Mouse (Mus musculus) midbrain, embryonic 13.5 days (tissue): ENCODE results near the gene Gcn1l1. TPM values are rescaled to one million over a fixed set of nuclear protein-coding genes. Genes with fewer than 3 reads are reported as not detected.
A peak's percentile ranks its signal among the peaks of the same experiment; 100 is the strongest.

ENCODE experiments used
- ATAC-seq: fragments of 200-750 bp; cut with Nextera tagmentation; 2 replicates; pipeline ENCODE4 v1.8.0; 2017; ENCODE audit warnings: mild to moderate bottlenecking, moderate TSS enrichment, moderate library complexity
- H3K27ac ChIP-seq: fragments of 300-500 bp; sonication (generic); 2 replicates; pipeline ENCODE4 v1.5.1; 2015; ENCODE audit warnings: inconsistent platforms, mild to moderate bottlenecking, moderate library complexity
- H3K27me3 ChIP-seq: fragments of 300-500 bp; sonication (generic); 2 replicates; pipeline ENCODE4 v1.6.1; 2015; ENCODE audit warnings: mild to moderate bottlenecking, inconsistent platforms
- H3K36me3 ChIP-seq: fragments of 300-500 bp; sonication (generic); 2 replicates; pipeline ENCODE4 v1.6.1; 2015; ENCODE audit warnings: mild to moderate bottlenecking, inconsistent platforms
- H3K4me1 ChIP-seq: fragments of 300-500 bp; sonication (generic); replicated peaks from 2 replicates; pipeline ENCODE4 v1.6.1; 2015; ENCODE audit warnings: inconsistent platforms
- H3K4me2 ChIP-seq: fragments of 300-500 bp; sonication (generic); replicated peaks from 2 replicates; pipeline ENCODE4 v1.6.1; 2015; ENCODE audit warnings: moderate library complexity, mild to moderate bottlenecking, inconsistent platforms
- H3K4me3 ChIP-seq: fragments of 300-500 bp; sonication (generic); replicated peaks from 2 replicates; pipeline ENCODE4 v1.5.1; 2015; ENCODE audit warnings: mild to moderate bottlenecking, inconsistent platforms
- H3K9ac ChIP-seq: fragments of 300-500 bp; sonication (generic); replicated peaks from 2 replicates; pipeline ENCODE4 v1.6.1; 2015; ENCODE audit warnings: mild to moderate bottlenecking, inconsistent platforms
- H3K9me3 ChIP-seq: fragments of 300-500 bp; sonication (generic); 2 replicates; pipeline ENCODE4 v1.6.1; 2016; ENCODE audit warnings: mild to moderate bottlenecking, inconsistent platforms
- WGBS: fragments of 180-500 bp; shearing (Covaris S2); methylation state at CpG from one replicate; pipeline ENCODE4 v1.1.7; 2015; 5-methylcytosine and 5-hydroxymethylcytosine counted together
- polyA plus RNA-seq: library from polyadenylated mRNA; unstranded; fragments of >200 nt; fragmentation: Nextera tagmentation; extraction: Ambion mirVana; gene quantifications from 2 replicates; pipeline ENCODE4 v1.2.1, GENCODE M21; 2015

Gcn1l1 gene
- polyA plus RNA-seq, 1 experiment from 2014 or later, result 49.1 TPM

- Histone ChIP-seq H3K4me1 (0 out of 2 replicates have a peak, but pooled peaks cover 5% of the 10 kb centered on the region), H3K27ac (no peak overlapping the region), H3K36me3 (peaks cover 51% of the 10 kb centered on the region), H3K4me2 (no peak overlapping the region), H3K9ac (no peak overlapping the region), H3K27me3 (no peaks in the 10 kb centered on the region), H3K9me3 (no peaks in the 10 kb centered on the region), H3K4me3 (no peak overlapping the region)
- WGBS, result 83% methylated on average over 13 of the region's 13 CpGs
- no peak for ATAC-seq
Measured at GRCm38 (mm10) chr5:115551799-115552198, 13.3 kb upstream of the Gcn1l1 start.

- peaks cover 38% of the 10 kb centered on the region for H3K36me3 ChIP-seq
- no peaks in the 10 kb centered on the region for H3K9me3 ChIP-seq
- no peak overlapping the region for H3K9ac ChIP-seq
- no peak for ATAC-seq
- no peak overlapping the region for H3K4me3 ChIP-seq
- WGBS, result 86% methylated on average over 33 of the region's 33 CpGs
- no peak overlapping the region for H3K4me2 ChIP-seq
- H3K4me1 ChIP-seq, result 0 out of 2 replicates have a peak, but pooled peaks cover 3% of the 10 kb centered on the region
- no peaks in the 10 kb centered on the region for H3K27me3 ChIP-seq
- H3K27ac ChIP-seq, result no peak overlapping the region
Measured at GRCm38 (mm10) chr5:115553801-115554420, 11.1 kb upstream of the Gcn1l1 start.

- Histone ChIP-seq H3K4me1 (0 out of 2 replicates have a peak, but pooled peaks cover 3% of the 10 kb centered on the region), H3K27me3 (no peaks in the 10 kb centered on the region), H3K9me3 (no peaks in the 10 kb centered on the region), H3K27ac (no peak overlapping the region), H3K9ac (no peak overlapping the region), H3K4me3 (no peak overlapping the region), H3K4me2 (no peak overlapping the region), H3K36me3 (peaks cover 33% of the 10 kb centered on the region)
- no peak for ATAC-seq
- WGBS, result 93% methylated on average over 18 of the region's 18 CpGs
Measured at GRCm38 (mm10) chr5:115554536-115555291, 10.3 kb upstream of the Gcn1l1 start.

- H3K27me3 ChIP-seq, result no peaks in the 10 kb centered on the region
- no peak for ATAC-seq
- H3K9me3 ChIP-seq, result no peaks in the 10 kb centered on the region
- H3K27ac ChIP-seq, result no peak overlapping the region
- H3K4me2 ChIP-seq, result no peak overlapping the region
- 9% methylated on average over 8 of the region's 8 CpGs for WGBS
- H3K4me1 ChIP-seq, result peaks cover 16% of the 10 kb centered on the region
- H3K4me3 ChIP-seq, result no peak overlapping the region
- peak overlapping the region; percentile 41; the same call in 1 of the 2 replicates for H3K9ac ChIP-seq
- H3K36me3 ChIP-seq, result peaks cover 41% of the 10 kb centered on the region
Measured at GRCm38 (mm10) chr5:115556217-115556616, 8.8 kb upstream of the Gcn1l1 start.

GRCm38 (mm10) chr5:115558182-115558794 is 6.8 kb upstream of the Gcn1l1 start:
- Histone ChIP-seq H3K36me3 (peaks cover 43% of the 10 kb centered on the region), H3K4me3 (no peak overlapping the region), H3K4me1 (peaks cover 25% of the 10 kb centered on the region), H3K27ac (no peak overlapping the region), H3K4me2 (no peak overlapping the region), H3K27me3 (no peaks in the 10 kb centered on the region), H3K9ac (no peak overlapping the region), H3K9me3 (no peaks in the 10 kb centered on the region)
- 90% methylated on average over 14 of the region's 14 CpGs for WGBS
- no peak for ATAC-seq

- peak within 1 kb of the TSS; percentile 75 for H3K4me2 ChIP-seq
- H3K9me3 ChIP-seq, result no peaks in the 10 kb centered on the region
Measured at GRCm38 (mm10) chr5:115559237-115560101, 5.6 kb upstream of the Gcn1l1 start, which contains the start of gene Rplp0. Gene Rplp0 (plus strand): TSS chr5:115559467.

GRCm38 (mm10) chr5:115560336-115560905 is 4.6 kb upstream of the Gcn1l1 start:
- H3K9me3 ChIP-seq, result no peaks in the 10 kb centered on the region
- no peaks in the 10 kb centered on the region for H3K27me3 ChIP-seq
- peak overlapping the region; percentile 98 for H3K9ac ChIP-seq
- WGBS, result 45% methylated on average over 13 of the region's 13 CpGs
- peak overlapping the region; percentile 75 for H3K4me2 ChIP-seq
- H3K4me1 ChIP-seq, result peaks cover 37% of the 10 kb centered on the region
- no peak for ATAC-seq
- H3K4me3 ChIP-seq, result peak overlapping the region; percentile 88
- no peak overlapping the region for H3K27ac ChIP-seq
- peaks cover 37% of the 10 kb centered on the region for H3K36me3 ChIP-seq

More at GRCm38 (mm10) chr5:115559237-115560101, 5.6 kb upstream of the Gcn1l1 start, which contains the start of gene Rplp0:
- H3K27me3 ChIP-seq, result no peaks in the 10 kb centered on the region
- ATAC-seq, result peak; percentile 99
- WGBS, result under 1% methylated on average over 77 of the region's 78 CpGs
- peaks cover 39% of the 10 kb centered on the region for H3K36me3 ChIP-seq
- peaks cover 33% of the 10 kb centered on the region for H3K4me1 ChIP-seq
- H3K9ac ChIP-seq, result peak within 1 kb of the TSS; percentile 98
- H3K4me3 ChIP-seq, result peak within 1 kb of the TSS; percentile 88
- H3K27ac ChIP-seq, result peak within 1 kb of the TSS; percentile 84

GRCm38 (mm10) chr5:115563771-115564585 is 1.1 kb upstream of the Gcn1l1 start:
- Histone ChIP-seq H3K9ac (peak overlapping the region; percentile 96; the same call in 1 of the 2 replicates), H3K27ac (no peak overlapping the region), H3K4me2 (peak overlapping the region; percentile 86), H3K36me3 (peaks cover 43% of the 10 kb centered on the region), H3K9me3 (no peaks in the 10 kb centered on the region), H3K4me3 (peak overlapping the region; percentile 93; the same call in 1 of the 2 replicates), H3K4me1 (peaks cover 52% of the 10 kb centered on the region), H3K27me3 (no peaks in the 10 kb centered on the region)
- ATAC-seq, result no peak
- WGBS, result 46% methylated on average over 5 of the region's 5 CpGs

- peaks cover 43% of the 10 kb centered on the region for H3K36me3 ChIP-seq
- no peaks in the 10 kb centered on the region for H3K27me3 ChIP-seq
- H3K4me2 ChIP-seq, result peak overlapping the region; percentile 86
- H3K9ac ChIP-seq, result peak overlapping the region; percentile 96
- no peaks in the 10 kb centered on the region for H3K9me3 ChIP-seq
- peak overlapping the region; percentile 68 for H3K27ac ChIP-seq
- H3K4me3 ChIP-seq, result peak overlapping the region; percentile 93
- ATAC-seq, result peak; percentile 66
- 0% methylated on average over 37 of the region's 46 CpGs for WGBS
- H3K4me1 ChIP-seq, result peaks cover 47% of the 10 kb centered on the region
Measured at GRCm38 (mm10) chr5:115565403-115565802, 349 bp downstream of the Gcn1l1 start.

- Histone ChIP-seq H3K4me3 (no peak overlapping the region), H3K9me3 (no peaks in the 10 kb centered on the region), H3K4me2 (no peak overlapping the region), H3K36me3 (peaks cover 39% of the 10 kb centered on the region), H3K27ac (no peak overlapping the region), H3K4me1 (peaks cover 29% of the 10 kb centered on the region), H3K27me3 (no peaks in the 10 kb centered on the region), H3K9ac (no peak overlapping the region)
- WGBS, result 69% methylated on average over 10 of the region's 10 CpGs
- ATAC-seq, result no peak
Measured at GRCm38 (mm10) chr5:115568681-115569080, 3.6 kb downstream of the Gcn1l1 start.
